Mouse (Mus musculus) midbrain, embryonic 16.5 days (tissue): ENCODE measurements around the gene Erf. TPM values are rescaled to one million over a fixed set of nuclear protein-coding genes. Genes with fewer than 3 reads are reported as not detected.

Source experiments
- ATAC-seq: fragments of 200-750 bp; cut with Nextera tagmentation; 2 replicates; pipeline ENCODE4 v1.8.0; 2017; ENCODE audit warnings: moderate TSS enrichment
- H3K27ac ChIP-seq: fragments of 300-500 bp; sonication (generic); 2 replicates; pipeline ENCODE4 v1.5.1; 2014; ENCODE audit warnings: mild to moderate bottlenecking, low read length, mixed read lengths
- H3K27me3 ChIP-seq: fragments of 300-500 bp; sonication (generic); 2 replicates; pipeline ENCODE4 v1.6.1; 2014; ENCODE audit warnings: low read depth, low read length, mixed read lengths; ENCODE audit not compliant: control insufficient read depth, insufficient read depth
- H3K36me3 ChIP-seq: fragments of 300-500 bp; sonication (generic); 2 replicates; pipeline ENCODE4 v1.6.1; 2014; ENCODE audit warnings: mild to moderate bottlenecking, low read length, moderate library complexity, mixed read lengths; ENCODE audit not compliant: control insufficient read depth, insufficient read depth
- H3K4me1 ChIP-seq: fragments of 300-500 bp; sonication (generic); 2 replicates; pipeline ENCODE4 v1.6.1; 2014; ENCODE audit warnings: mild to moderate bottlenecking, low read length, mixed read lengths; ENCODE audit not compliant: control insufficient read depth, insufficient read depth
- H3K4me2 ChIP-seq: fragments of 300-500 bp; sonication (generic); 2 replicates; pipeline ENCODE4 v1.6.1; 2014; ENCODE audit warnings: mild to moderate bottlenecking, low read length, mixed read lengths
- H3K4me3 ChIP-seq: fragments of 300-500 bp; sonication (generic); 2 replicates; pipeline ENCODE4 v1.5.1; 2014; ENCODE audit warnings: low read depth, mild to moderate bottlenecking, low read length, moderate library complexity, mixed read lengths
- H3K9ac ChIP-seq: fragments of 300-500 bp; sonication (generic); 2 replicates; pipeline ENCODE4 v1.6.1; 2014; ENCODE audit warnings: low read depth, low read length, mixed read lengths
- H3K9me3 ChIP-seq: fragments of 300-500 bp; sonication (generic); replicated peaks from 2 replicates; pipeline ENCODE4 v1.6.1; 2014; ENCODE audit warnings: mild to moderate bottlenecking, low read length, mixed read lengths; ENCODE audit not compliant: control insufficient read depth, poor library complexity, severe bottlenecking
- WGBS: fragments of 180-500 bp; shearing (Covaris S2); extraction: QIAGEN DNeasy Blood & Tissue Kit; methylation state at CpG from one replicate; pipeline ENCODE4 v1.1.7; 2014; 5-methylcytosine and 5-hydroxymethylcytosine counted together
- polyA plus RNA-seq: library from polyadenylated mRNA; unstranded; fragments of >200 nt; fragmentation: Nextera tagmentation; extraction: Ambion mirVana; gene quantifications from 2 replicates; pipeline ENCODE4 v1.2.1, GENCODE M21; 2015

The Erf gene
- polyA plus RNA-seq, 1 experiment from 2014 or later: 2.8 TPM

GRCm38 (mm10) chr7:25277405-25277804, 26.8 kb upstream of the Erf start:
- peak overlapping the region; percentile 66 for H3K4me3 ChIP-seq
- H3K9ac ChIP-seq: peak overlapping the region; percentile 90; the same call in 1 of the 2 replicates
- peak overlapping the region; percentile 81 for H3K4me2 ChIP-seq
- H3K27ac ChIP-seq: peak overlapping the region; percentile 100
- H3K9me3 ChIP-seq: no peaks in the 10 kb centered on the region
- peaks cover 13% of the 10 kb centered on the region for H3K36me3 ChIP-seq
- ATAC-seq: no peak
- 97% methylated on average over 4 of the region's 4 CpGs for WGBS
- peaks cover 62% of the 10 kb centered on the region for H3K4me1 ChIP-seq
- no peaks in the 10 kb centered on the region for H3K27me3 ChIP-seq

- H3K27ac ChIP-seq: peak overlapping the region; percentile 28; the same call in 1 of the 2 replicates
- no peak overlapping the region for H3K4me2 ChIP-seq
- H3K9ac ChIP-seq: peak overlapping the region; percentile 49
- no peaks in the 10 kb centered on the region for H3K27me3 ChIP-seq
- no peak for ATAC-seq
- no peak overlapping the region for H3K4me3 ChIP-seq
- WGBS: 61% methylated on average over 9 of the region's 9 CpGs
- no peaks in the 10 kb centered on the region for H3K9me3 ChIP-seq
- peaks cover 53% of the 10 kb centered on the region for H3K4me1 ChIP-seq
- peaks cover 27% of the 10 kb centered on the region for H3K36me3 ChIP-seq
Observed at GRCm38 (mm10) chr7:25275555-25276298, 25.2 kb upstream of the Erf start.

- H3K4me2 ChIP-seq: no peak overlapping the region
- H3K9me3 ChIP-seq: no peaks in the 10 kb centered on the region
- H3K4me1 ChIP-seq: peaks cover 50% of the 10 kb centered on the region
- no peak overlapping the region for H3K27ac ChIP-seq
- H3K4me3 ChIP-seq: no peak overlapping the region
- 93% methylated on average over 3 of the region's 3 CpGs for WGBS
- H3K9ac ChIP-seq: no peak overlapping the region; the same call in 1 of the 2 replicates
- ATAC-seq: no peak
- peaks cover 27% of the 10 kb centered on the region for H3K36me3 ChIP-seq
- H3K27me3 ChIP-seq: no peaks in the 10 kb centered on the region
Observed at GRCm38 (mm10) chr7:25274996-25275395, 24.4 kb upstream of the Erf start.

- H3K27ac ChIP-seq: no peak overlapping the region
- no peak overlapping the region; the same call in 1 of the 2 replicates for H3K9ac ChIP-seq
- no peak overlapping the region for H3K4me3 ChIP-seq
- WGBS: 69% methylated on average over 5 of the region's 5 CpGs
- no peak overlapping the region for H3K4me2 ChIP-seq
- H3K9me3 ChIP-seq: no peaks in the 10 kb centered on the region
- no peaks in the 10 kb centered on the region for H3K27me3 ChIP-seq
- ATAC-seq: no peak
- peaks cover 50% of the 10 kb centered on the region for H3K4me1 ChIP-seq
- peaks cover 27% of the 10 kb centered on the region for H3K36me3 ChIP-seq
Observed at GRCm38 (mm10) chr7:25274571-25274970, 24.0 kb upstream of the Erf start.

- 0 out of 2 replicates have a peak overlapping the region, but pooled peaks have one; percentile 41 for H3K9ac ChIP-seq
- H3K4me1 ChIP-seq: peaks cover 57% of the 10 kb centered on the region
- no peak overlapping the region for H3K4me3 ChIP-seq
- no peak for ATAC-seq
- 93% methylated on average over 22 of the region's 22 CpGs for WGBS
- no peak overlapping the region for H3K4me2 ChIP-seq
- H3K9me3 ChIP-seq: no peaks in the 10 kb centered on the region
- peaks cover 27% of the 10 kb centered on the region for H3K36me3 ChIP-seq
- H3K27ac ChIP-seq: no peak overlapping the region
- H3K27me3 ChIP-seq: no peaks in the 10 kb centered on the region
Observed at GRCm38 (mm10) chr7:25273259-25274241, 23.0 kb upstream of the Erf start.

GRCm38 (mm10) chr7:25272445-25273258, 22.1 kb upstream of the Erf start:
- no peak overlapping the region for H3K9ac ChIP-seq
- H3K4me1 ChIP-seq: peaks cover 53% of the 10 kb centered on the region

GRCm38 (mm10) chr7:25271651-25272444, 21.3 kb upstream of the Erf start:
- Histone ChIP-seq H3K4me2 (no peak overlapping the region), H3K27ac (no peak overlapping the region), H3K36me3 (peaks cover 27% of the 10 kb centered on the region), H3K9ac (no peak overlapping the region), H3K4me3 (no peak overlapping the region), H3K27me3 (no peaks in the 10 kb centered on the region), H3K9me3 (no peaks in the 10 kb centered on the region), H3K4me1 (peaks cover 50% of the 10 kb centered on the region)
- 93% methylated on average over 30 of the region's 30 CpGs for WGBS
- no peak for ATAC-seq

More at GRCm38 (mm10) chr7:25272445-25273258, 22.1 kb upstream of the Erf start:
- H3K36me3 ChIP-seq: peaks cover 27% of the 10 kb centered on the region
- WGBS: 90% methylated on average over 35 of the region's 38 CpGs
- no peak for ATAC-seq
- H3K4me3 ChIP-seq: no peak overlapping the region
- H3K27me3 ChIP-seq: no peaks in the 10 kb centered on the region
- no peaks in the 10 kb centered on the region for H3K9me3 ChIP-seq
- no peak overlapping the region for H3K4me2 ChIP-seq
- H3K27ac ChIP-seq: no peak overlapping the region
